In genomic region chr7:111855309-111855708, GRCm38 (mm10) we compare ENCODE assay signal across 15 mouse cellular contexts.
"Had no signal": no experiment of that assay in that cellular context is flagged by ENCODE, and none has a peak within 500 bp of the region (broad histone marks: within the 10 kb centered on the region; RNA-seq: fewer than 3 reads in every experiment).

No protein-coding gene starts in this region.

- H3K9me3 ChIP-seq: neural tube, embryonic 15.5 days; stomach, embryonic 15.5 days had no signal

- H3K4me2 ChIP-seq: neural tube, embryonic 15.5 days; stomach, embryonic 15.5 days had no signal

- H3K27ac ChIP-seq: neural tube, embryonic 15.5 days; stomach, embryonic 15.5 days; stomach, postnatal 0 days had no signal

- H3K9ac ChIP-seq: neural tube, embryonic 15.5 days; stomach, embryonic 15.5 days had no signal

- H3K36me3 ChIP-seq: neural tube, embryonic 15.5 days; stomach, embryonic 15.5 days had no signal

- H3K4me1 ChIP-seq: neural tube, embryonic 15.5 days; stomach, embryonic 15.5 days had no signal

- DNase-seq: retina, postnatal 1 day; right cerebral cortex, adult 18-20 months; right cerebral cortex, postnatal 14 days; right cerebral cortex, postnatal 25 days; right cerebral cortex, postnatal 4 days; spleen, adult 18-20 months; thymus, adult 18-20 months; thymus, adult 2 months; thymus, postnatal 14 days; thymus, postnatal 25 days; thymus, postnatal 36 days; thymus, postnatal 4 days had no signal

- H3K27me3 ChIP-seq: neural tube, embryonic 15.5 days; stomach, embryonic 15.5 days had no signal

- H3K4me3 ChIP-seq: neural tube, embryonic 15.5 days; stomach, embryonic 15.5 days had no signal
